Mouse (Mus musculus): ENCODE results near the gene Inppl1.

Inppl1 gene

DNA sequence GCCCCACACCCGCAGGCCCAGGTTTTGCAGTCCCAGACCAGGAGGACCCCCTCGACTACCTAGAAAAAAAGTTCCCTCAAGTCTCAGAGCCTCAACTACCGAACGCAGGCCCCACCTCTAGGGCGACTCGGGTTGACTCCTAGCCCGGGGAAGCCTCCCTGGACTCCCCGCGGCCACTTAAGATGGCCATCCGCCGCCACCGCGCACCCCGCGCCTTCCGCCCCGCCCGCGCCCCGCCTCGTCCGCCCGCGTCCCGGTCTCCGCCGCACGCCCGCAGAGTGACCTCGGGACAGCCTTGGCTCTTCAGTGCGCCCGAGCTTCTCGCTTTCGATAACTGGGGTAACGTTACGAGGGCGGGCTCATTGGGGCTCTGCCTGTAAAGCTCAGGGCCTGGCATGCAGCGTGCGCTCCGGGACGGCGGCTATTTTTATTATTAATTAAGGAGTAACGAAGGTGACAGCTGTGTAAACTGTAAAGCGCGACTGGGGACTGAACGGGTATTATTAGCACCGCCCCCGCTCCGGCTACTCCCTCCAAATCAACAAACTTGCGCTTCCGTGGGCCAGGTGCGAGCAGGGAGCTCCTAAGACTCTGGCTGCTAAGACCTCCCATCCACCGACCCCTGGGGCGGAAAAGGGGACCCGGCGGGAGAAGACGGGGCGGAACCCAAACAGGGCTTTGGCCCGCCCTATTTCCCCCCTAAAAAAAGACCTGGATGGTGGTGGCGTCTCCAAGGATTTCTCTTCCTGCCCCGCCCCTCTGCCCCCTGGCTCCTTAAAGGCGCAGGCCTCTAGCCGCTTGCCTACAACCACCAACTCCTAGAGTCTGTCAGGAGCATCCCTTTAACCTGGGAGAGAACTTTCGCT, at the start of gene Inppl1:
Gene Inppl1, minus strand, starts transcription at position 624 of the 866 bp plus-strand sequence.
- DNase-seq (ENCODE audit: low spot score in 2 of 2), result peak; percentile 78 to 82

DNA sequence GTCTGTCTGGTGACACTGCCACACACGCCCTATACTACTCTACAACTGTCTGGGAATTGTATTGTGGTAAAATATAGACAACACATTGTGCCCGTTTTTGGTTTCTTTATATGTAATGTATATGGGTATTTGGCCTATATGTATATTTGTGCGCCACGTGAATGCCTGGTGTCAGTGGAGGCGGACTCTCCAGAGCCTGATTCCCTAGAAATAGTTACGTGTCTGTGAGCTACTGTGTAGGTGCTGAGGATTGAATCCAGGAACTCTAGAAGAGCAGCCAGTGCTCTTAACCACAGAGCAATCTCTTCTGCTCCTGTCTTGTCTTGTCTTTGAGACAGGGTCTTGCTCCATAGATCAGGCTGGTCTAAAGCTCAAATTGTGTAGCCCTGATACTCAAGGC, 48.2 kb upstream of the Inppl1 start:
- DNase-seq (ENCODE audit: low spot score in 2 of 2), result no peak

DNA sequence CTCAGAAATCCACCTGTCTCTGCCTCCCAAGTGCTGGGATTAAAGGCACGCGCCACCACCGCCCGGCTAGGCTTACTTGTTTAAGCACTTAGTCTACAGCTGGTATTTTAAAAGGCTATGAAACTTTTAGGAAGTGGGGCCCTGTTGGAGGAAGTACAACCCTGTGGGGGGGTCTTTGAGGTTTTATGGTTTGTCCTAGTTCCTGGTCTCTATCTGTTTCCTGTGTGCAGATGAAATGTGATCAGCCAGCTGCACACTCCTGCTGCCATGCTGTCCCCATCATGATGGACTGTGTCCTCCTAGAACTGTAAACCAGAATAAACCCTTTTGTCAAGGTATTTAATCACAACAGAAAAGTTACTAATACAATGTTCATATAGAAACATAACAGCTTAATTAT, 46.1 kb upstream of the Inppl1 start:
- no peak for DNase-seq (ENCODE audit: low spot score in 2 of 2)

- no peak for DNase-seq (ENCODE audit: low spot score in 2 of 2)
Measured at GRCm38 (mm10) chr7:101882413-101883154, 44.6 kb upstream of the Inppl1 start.

DNA sequence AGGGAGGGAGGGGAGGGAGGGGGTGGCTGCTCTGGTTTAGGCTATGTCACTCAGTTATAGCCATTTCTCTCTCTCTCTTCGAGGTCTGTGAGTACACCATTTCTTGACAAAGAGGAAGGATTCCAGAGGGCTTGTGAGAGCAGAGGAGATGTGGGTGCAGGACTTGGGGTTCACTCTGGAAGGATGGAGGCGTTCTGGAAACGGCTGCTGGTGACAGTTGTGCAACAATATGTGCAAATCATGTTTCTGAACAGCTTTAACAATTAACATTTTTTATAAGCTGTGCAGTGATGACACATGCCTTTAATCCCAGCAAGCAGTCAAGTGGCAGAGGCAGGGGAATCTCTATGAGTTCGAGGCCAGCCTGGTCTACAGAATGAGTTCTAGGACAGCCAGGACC, 42.8 kb upstream of the Inppl1 start:
- no peak for DNase-seq (ENCODE audit: low spot score in 2 of 2)

DNA sequence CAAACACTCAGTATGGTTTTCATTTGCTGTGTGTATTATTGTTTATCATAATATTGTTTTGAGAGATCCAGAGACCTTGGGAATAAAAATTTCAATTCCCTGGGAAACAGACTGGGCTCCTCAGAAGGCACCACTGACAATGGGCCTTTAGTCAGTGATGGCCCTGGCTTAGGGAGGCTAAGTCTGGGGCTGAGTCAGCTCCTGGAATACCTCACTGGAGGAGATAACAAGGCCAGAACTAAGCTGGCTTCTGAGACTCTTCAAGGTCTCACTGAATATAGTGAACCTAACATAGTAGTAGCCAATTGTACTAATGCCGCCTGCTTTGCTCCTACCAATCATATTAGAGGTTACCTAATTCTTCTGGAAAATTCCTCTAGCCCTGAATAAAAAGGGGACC, 37.9 kb upstream of the Inppl1 start:
- DNase-seq (ENCODE audit: low spot score in 2 of 2), result no peak

- no peak for DNase-seq (ENCODE audit: low spot score in 2 of 2)
Measured at GRCm38 (mm10) chr7:101871296-101871695, 33.3 kb upstream of the Inppl1 start.

GRCm38 (mm10) chr7:101870629-101871028, 32.6 kb upstream of the Inppl1 start, which contains the start of gene Folr1:
Gene Folr1, minus strand, starts transcription at chr7:101870788.
- no peak for DNase-seq (ENCODE audit: low spot score in 2 of 2)

DNA sequence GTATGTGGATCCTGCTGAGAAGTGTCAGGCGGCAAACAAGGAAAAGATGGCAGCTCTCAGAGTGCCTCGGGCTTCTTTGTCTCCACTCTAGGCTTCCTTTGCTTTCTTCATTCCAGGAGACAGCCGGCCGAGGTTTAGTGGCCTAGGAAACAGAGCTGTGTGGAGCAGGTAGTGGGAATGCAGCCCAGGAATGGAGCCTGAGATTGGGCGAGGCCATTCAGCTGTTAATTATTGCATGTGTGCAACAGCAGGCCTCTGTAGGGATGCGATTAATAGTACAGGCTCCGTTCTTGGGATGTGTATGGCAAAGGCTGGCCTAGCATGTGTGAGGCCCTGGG, 31.1 kb upstream of the Inppl1 start:
- no peak for DNase-seq (ENCODE audit: low spot score in 2 of 2)

GRCm38 (mm10) chr7:101868241-101869162, 30.5 kb upstream of the Inppl1 start:
- DNase-seq (ENCODE audit: low spot score in 2 of 2), result no peak

DNA sequence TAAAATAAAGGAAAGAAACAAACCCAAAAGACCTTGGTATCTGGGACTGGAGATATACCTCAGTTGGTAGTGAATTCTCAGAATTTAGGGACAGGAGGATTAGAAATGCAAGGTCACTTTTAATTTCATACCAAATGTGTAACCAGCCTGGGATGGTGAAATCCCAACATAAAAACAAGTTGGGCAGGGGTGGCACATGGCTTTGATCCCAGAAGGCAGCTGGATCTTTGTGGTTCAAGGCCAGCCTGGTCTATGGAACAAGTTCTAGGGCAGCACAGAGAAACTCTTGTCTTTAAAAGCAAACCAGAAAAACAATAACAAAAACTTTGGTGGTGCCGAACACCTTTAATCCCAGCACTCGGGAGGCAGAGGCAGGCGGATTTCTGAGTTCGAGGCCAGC, 29.5 kb upstream of the Inppl1 start:
- DNase-seq (ENCODE audit: low spot score in 2 of 2), result no peak

- DNase-seq (ENCODE audit: low spot score in 2 of 2), result no peak
Measured at GRCm38 (mm10) chr7:101866491-101867265, 28.6 kb upstream of the Inppl1 start.

- no peak for DNase-seq (ENCODE audit: low spot score in 2 of 2)
Measured at GRCm38 (mm10) chr7:101863415-101863814, 25.4 kb upstream of the Inppl1 start, which contains the start of gene Anapc15. Gene Anapc15, plus strand, starts transcription at chr7:101863715.

DNA sequence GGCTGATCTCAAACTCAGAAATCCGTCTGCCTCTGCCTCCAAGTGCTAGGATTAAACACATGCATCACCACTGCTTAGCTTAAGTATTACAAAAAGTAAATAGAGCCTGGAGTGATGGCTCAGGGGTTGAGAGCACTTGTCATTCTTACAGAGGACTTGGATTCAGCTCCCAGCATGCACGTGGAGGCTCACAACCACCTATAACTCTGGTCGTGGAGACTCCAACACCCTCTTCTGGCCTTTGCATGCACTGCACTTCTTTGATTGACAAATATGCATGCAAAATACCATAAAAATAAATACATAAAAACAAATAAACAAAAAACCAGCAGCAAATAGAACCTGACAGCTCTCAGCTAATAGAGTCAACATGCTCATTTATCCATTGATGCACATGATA, 24.3 kb upstream of the Inppl1 start:
- DNase-seq (ENCODE audit: low spot score in 2 of 2), result no peak

- no peak for DNase-seq (ENCODE audit: low spot score in 2 of 2)
Measured at GRCm38 (mm10) chr7:101860978-101861377, 22.9 kb upstream of the Inppl1 start.

GRCm38 (mm10) chr7:101858362-101858761, 20.3 kb upstream of the Inppl1 start:
- DNase-seq (ENCODE audit: low spot score in 2 of 2), result peak in 1 of 2 experiments; percentile 27

- no peak for DNase-seq (ENCODE audit: low spot score in 2 of 2)
Measured at GRCm38 (mm10) chr7:101857094-101857493, 19.1 kb upstream of the Inppl1 start, which contains the start of gene Folr2. Gene Folr2, minus strand, starts transcription at chr7:101857194.

GRCm38 (mm10) chr7:101853816-101854215, 15.8 kb upstream of the Inppl1 start:
- DNase-seq (ENCODE audit: low spot score in 2 of 2), result no peak

GRCm38 (mm10) chr7:101852846-101853245, 14.8 kb upstream of the Inppl1 start:
- no peak for DNase-seq (ENCODE audit: low spot score in 2 of 2)

- DNase-seq (ENCODE audit: low spot score in 2 of 2), result no peak
Measured at GRCm38 (mm10) chr7:101851689-101852088, 13.7 kb upstream of the Inppl1 start.

DNA sequence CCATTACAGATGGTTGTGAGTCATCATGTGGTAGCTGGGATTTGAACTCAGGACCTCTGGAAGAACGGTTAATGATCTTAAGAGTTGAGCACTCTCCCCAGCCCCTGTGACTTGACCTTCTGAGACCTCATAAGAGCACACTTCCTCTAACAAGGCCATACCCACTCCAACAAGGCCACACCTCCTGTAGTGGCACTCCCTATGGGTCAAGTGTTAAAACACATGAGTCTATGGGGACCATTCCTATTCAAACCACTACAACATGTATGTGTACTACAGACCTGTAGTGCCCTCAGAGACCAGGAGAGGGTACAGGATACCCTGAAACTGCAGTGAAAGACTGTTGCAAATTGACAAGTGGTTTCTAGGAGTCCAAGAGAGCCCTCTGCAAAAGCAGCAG, 9.9 kb upstream of the Inppl1 start:
- no peak for DNase-seq (ENCODE audit: low spot score in 2 of 2)

Data from right cerebral cortex, postnatal 10 days (tissue).